Mouse (Mus musculus) liver, embryonic 14.5 days (tissue): ENCODE data around the gene Kdm4a.

Experiments used
- CTCF ChIP-seq: IDR thresholded peaks from 2 replicates; pipeline ENCODE4 v1.5.1; 2016; ENCODE audit warnings: antibody characterized with exemption, low read depth, control low read depth
- EP300 ChIP-seq: IDR thresholded peaks from 2 replicates; pipeline ENCODE4 v1.6.1; 2016; ENCODE audit warnings: antibody characterized with exemption, low read depth

DNA sequence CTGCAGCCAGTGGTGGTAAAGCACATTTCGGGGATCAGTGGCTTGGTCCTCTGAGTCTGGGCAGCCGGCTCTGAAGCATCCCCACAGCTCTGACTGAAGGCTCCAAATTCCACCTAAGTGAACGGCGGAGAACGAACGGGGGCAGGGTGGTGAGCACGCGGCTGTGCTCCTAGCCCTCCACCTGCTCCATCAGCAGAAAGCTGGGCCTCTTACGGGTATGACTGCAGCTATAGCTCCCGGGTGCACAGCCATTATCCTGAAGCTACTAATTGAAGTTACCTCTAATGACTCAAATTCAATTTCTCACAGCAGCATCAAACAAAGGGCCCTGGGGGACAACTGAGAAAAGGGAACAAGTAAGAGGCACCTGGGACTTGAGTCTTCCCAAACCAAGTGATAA lies 32.8 kb downstream of the Kdm4a start:
- no peak for TF ChIP-seq CTCF
- TF ChIP-seq EP300: no peak
